Mouse (Mus musculus): ENCODE measurements around the gene Cldn3. TPM values are rescaled to one million over a fixed set of nuclear protein-coding genes. Genes with fewer than 3 reads are reported as not detected.
A peak's percentile ranks its signal among the peaks of the same experiment; 100 is the strongest.
"Not testable (repeated sequence)": the region's sequence is repeated elsewhere in the genome, so short reads cannot be mapped to it uniquely, and the experiment has no call there.

The Cldn3 gene
- not detected for polyA plus RNA-seq (2012; fragmentation: generic; extraction: Trizol)
- long read RNA-seq, experiment 1, result 0 reads
- long read RNA-seq, experiment 2, result 0 reads

GRCm38 (mm10) chr5:134985633-134986297 lies at the start of gene Cldn3:
TSS of gene Cldn3 (plus strand) at chr5:134986214.
- TF ChIP-seq MYOG (IDR thresholded peaks at IDR 0.05; ENCODE audit: control insufficient read depth, extremely low read depth, insufficient read length) (no peak), FOSL1 (IDR thresholded peaks at IDR 0.05; ENCODE audit: insufficient read depth, low read length, poor library complexity, severe bottlenecking) (no peak), USF1 (IDR thresholded peaks at IDR 0.05; ENCODE audit: low read depth) (no peak), CEBPB (IDR thresholded peaks at IDR 0.05; ENCODE audit: low read depth) (no peak), MAX (IDR thresholded peaks at IDR 0.05) (no peak), CTCF (IDR thresholded peaks at IDR 0.05; ENCODE audit: control insufficient read depth, insufficient read depth, insufficient read length) (no peak), MYOD1 (IDR thresholded peaks at IDR 0.05; ENCODE audit: control insufficient read depth, insufficient read length, low read depth) (no peak)
- no peaks in the 10 kb centered on the region for H3K79me2 ChIP-seq (ENCODE audit: control insufficient read depth, insufficient read depth)
- H3K27me3 ChIP-seq (ENCODE audit: control insufficient read depth, insufficient read depth, insufficient read length), result peaks cover 26% of the 10 kb centered on the region
- H3K36me3 ChIP-seq (ENCODE audit: control insufficient read depth, insufficient read depth), result no peaks in the 10 kb centered on the region
- H3K79me3 ChIP-seq (ENCODE audit: low read depth), result no peaks in the 10 kb centered on the region
- no peak within 1 kb of the TSS for H3K4me3 ChIP-seq (ENCODE audit: insufficient read depth, poor library complexity, severe bottlenecking)
- no peak within 1 kb of the TSS for H3ac ChIP-seq (ENCODE audit: control insufficient read depth, insufficient read length, low read depth)

- Histone ChIP-seq H3K79me3 (ENCODE audit: low read depth) (no peaks in the 10 kb centered on the region), H3K36me3 (ENCODE audit: control insufficient read depth, insufficient read depth) (no peaks in the 10 kb centered on the region), H3ac (ENCODE audit: control insufficient read depth, insufficient read length, low read depth) (no peak overlapping the region), H3K27me3 (ENCODE audit: control insufficient read depth, insufficient read depth, insufficient read length) (no peaks in the 10 kb centered on the region), H3K79me2 (ENCODE audit: control insufficient read depth, insufficient read depth) (no peaks in the 10 kb centered on the region), H3K4me3 (ENCODE audit: insufficient read depth, poor library complexity, severe bottlenecking) (no peak overlapping the region)
- no peak for TF ChIP-seq FOSL1 (IDR thresholded peaks at IDR 0.05; ENCODE audit: insufficient read depth, low read length, poor library complexity, severe bottlenecking)
Observed at GRCm38 (mm10) chr5:134936626-134937185, 49.3 kb upstream of the Cldn3 start.

- Histone ChIP-seq H3K79me3 (ENCODE audit: low read depth) (no peaks in the 10 kb centered on the region), H3ac (ENCODE audit: control insufficient read depth, insufficient read length, low read depth) (no peak overlapping the region), H3K4me3 (ENCODE audit: insufficient read depth, poor library complexity, severe bottlenecking) (no peak overlapping the region), H3K79me2 (ENCODE audit: control insufficient read depth, insufficient read depth) (no peaks in the 10 kb centered on the region), H3K27me3 (ENCODE audit: control insufficient read depth, insufficient read depth, insufficient read length) (no peaks in the 10 kb centered on the region), H3K36me3 (ENCODE audit: control insufficient read depth, insufficient read depth) (no peaks in the 10 kb centered on the region)
- TF ChIP-seq MAX (IDR thresholded peaks at IDR 0.05), result no peak
- no peak for TF ChIP-seq CEBPB (IDR thresholded peaks at IDR 0.05; ENCODE audit: low read depth)
- TF ChIP-seq USF1 (IDR thresholded peaks at IDR 0.05; ENCODE audit: low read depth), result no peak
- TF ChIP-seq MYOG (IDR thresholded peaks at IDR 0.05; ENCODE audit: control insufficient read depth, extremely low read depth, insufficient read length), result no peak
- TF ChIP-seq MYOD1 (IDR thresholded peaks at IDR 0.05; ENCODE audit: control insufficient read depth, insufficient read length, low read depth), result no peak
- TF ChIP-seq FOSL1 (IDR thresholded peaks at IDR 0.05; ENCODE audit: insufficient read depth, low read length, poor library complexity, severe bottlenecking), result no peak
- no peak for TF ChIP-seq CTCF (IDR thresholded peaks at IDR 0.05; ENCODE audit: control insufficient read depth, insufficient read depth, insufficient read length)
Observed at GRCm38 (mm10) chr5:134939069-134939468, 46.9 kb upstream of the Cldn3 start.

GRCm38 (mm10) chr5:134939554-134939953 lies 46.5 kb upstream of the Cldn3 start:
- H3ac ChIP-seq (ENCODE audit: control insufficient read depth, insufficient read length, low read depth); H3K27me3 ChIP-seq (ENCODE audit: control insufficient read depth, insufficient read depth, insufficient read length); H3K4me3 ChIP-seq (ENCODE audit: insufficient read depth, poor library complexity, severe bottlenecking); H3K79me2 ChIP-seq (ENCODE audit: control insufficient read depth, insufficient read depth); H3K36me3 ChIP-seq (ENCODE audit: control insufficient read depth, insufficient read depth); H3K79me3 ChIP-seq (ENCODE audit: low read depth): not testable (repeated sequence)

GRCm38 (mm10) chr5:134941472-134942209 lies 44.4 kb upstream of the Cldn3 start:
- Histone ChIP-seq H3K79me3 (ENCODE audit: low read depth) (no peaks in the 10 kb centered on the region), H3K79me2 (ENCODE audit: control insufficient read depth, insufficient read depth) (no peaks in the 10 kb centered on the region), H3K36me3 (ENCODE audit: control insufficient read depth, insufficient read depth) (no peaks in the 10 kb centered on the region), H3K4me3 (ENCODE audit: insufficient read depth, poor library complexity, severe bottlenecking) (no peak overlapping the region), H3ac (ENCODE audit: control insufficient read depth, insufficient read length, low read depth) (no peak overlapping the region), H3K27me3 (ENCODE audit: control insufficient read depth, insufficient read depth, insufficient read length) (no peaks in the 10 kb centered on the region)
- peak; percentile 63 for TF ChIP-seq MYOD1 (IDR thresholded peaks at IDR 0.05; ENCODE audit: control insufficient read depth, insufficient read length, low read depth)
- TF ChIP-seq USF1 (IDR thresholded peaks at IDR 0.05; ENCODE audit: low read depth), result no peak
- TF ChIP-seq MYOG (IDR thresholded peaks at IDR 0.05; ENCODE audit: control insufficient read depth, extremely low read depth, insufficient read length), result no peak

- TF ChIP-seq MYOG (IDR thresholded peaks at IDR 0.05; ENCODE audit: control insufficient read depth, extremely low read depth, insufficient read length) (no peak), CTCF (IDR thresholded peaks at IDR 0.05; ENCODE audit: control insufficient read depth, insufficient read depth, insufficient read length) (no peak), MYOD1 (IDR thresholded peaks at IDR 0.05; ENCODE audit: control insufficient read depth, insufficient read length, low read depth) (no peak), MAX (IDR thresholded peaks at IDR 0.05) (no peak)
- no peak overlapping the region for H3K4me3 ChIP-seq (ENCODE audit: insufficient read depth, poor library complexity, severe bottlenecking)
- no peaks in the 10 kb centered on the region for H3K79me3 ChIP-seq (ENCODE audit: low read depth)
- no peaks in the 10 kb centered on the region for H3K27me3 ChIP-seq (ENCODE audit: control insufficient read depth, insufficient read depth, insufficient read length)
- H3K79me2 ChIP-seq (ENCODE audit: control insufficient read depth, insufficient read depth), result no peaks in the 10 kb centered on the region
- no peak overlapping the region for H3ac ChIP-seq (ENCODE audit: control insufficient read depth, insufficient read length, low read depth)
- no peaks in the 10 kb centered on the region for H3K36me3 ChIP-seq (ENCODE audit: control insufficient read depth, insufficient read depth)
Observed at GRCm38 (mm10) chr5:134942740-134943139, 43.3 kb upstream of the Cldn3 start.
